Mouse (Mus musculus) liver, adult 2 months (tissue): Measurements from ENCODE around the gene Gm17545.

Experiments
- CTCF ChIP-seq: fragments of 200-500 bp; IDR thresholded peaks from 2 replicates; pipeline ENCODE4 v1.5.1; 2011; ENCODE audit warnings: low read depth, low read length, control low read depth
- POLR2A ChIP-seq: fragments of 200-500 bp; IDR thresholded peaks from 2 replicates; pipeline ENCODE4 v1.6.1; 2011; ENCODE audit warnings: low read length, control low read depth; ENCODE audit not compliant: insufficient read depth; ENCODE audit errors: extremely low read depth

DNA sequence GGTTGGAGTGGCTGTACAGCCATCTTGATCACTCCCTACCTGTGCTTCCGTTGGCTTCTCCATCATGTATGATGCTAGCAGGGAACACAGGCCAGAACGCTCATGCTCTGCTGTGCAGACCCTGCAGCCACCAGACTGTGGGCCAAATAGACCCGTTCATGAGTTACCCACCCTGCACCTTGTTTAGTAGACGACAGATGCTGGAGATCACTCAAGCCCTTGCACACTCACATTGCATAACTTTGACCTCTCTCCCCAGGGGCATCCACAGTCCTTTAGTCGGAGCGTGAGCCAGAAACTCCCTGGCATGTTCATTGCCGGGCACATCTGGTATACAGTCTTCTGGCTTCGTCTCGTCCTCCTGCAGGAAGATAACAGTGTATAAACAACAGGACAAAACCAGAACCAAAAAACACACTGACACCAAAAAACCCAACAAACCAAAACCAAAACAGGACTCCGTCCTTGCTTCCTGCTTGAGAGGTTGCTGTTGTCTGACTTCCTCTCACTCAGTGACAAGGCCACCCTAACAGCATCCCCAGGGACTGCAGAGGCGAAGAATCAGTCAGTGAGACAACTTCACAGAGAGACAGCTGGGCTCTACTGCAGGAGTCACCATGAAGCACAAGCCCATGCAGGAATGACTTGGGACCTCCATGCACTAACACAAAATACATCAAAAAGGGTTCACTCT, 3.2 kb downstream of the Gm17545 start:
- TF ChIP-seq CTCF, result no peak
- TF ChIP-seq POLR2A, result no peak
